Mouse (Mus musculus): Measurements from ENCODE around the gene Peak1.
A peak's percentile ranks its signal among the peaks of the same experiment; 100 is the strongest.
"Not testable (repeated sequence)": the region's sequence is repeated elsewhere in the genome, so short reads cannot be mapped to it uniquely, and the experiment has no call there.

Peak1 gene

GRCm38 (mm10) chr9:56417948-56418737, at the start of gene Peak1, which contains the start of gene Hmg20a:
Gene Peak1, minus strand, starts transcription at chr9:56418067.
Gene Hmg20a, plus strand, starts transcription at chr9:56418609.
- peak; percentile 99 for DNase-seq (ENCODE audit: low spot score in 2 of 2)

- no peak for DNase-seq (ENCODE audit: low spot score in 2 of 2)
These were observed 48.4 kb upstream of the Peak1 start for GRCm38 (mm10) chr9:56466251-56466650.

- DNase-seq (ENCODE audit: low spot score in 2 of 2) = no peak
These were observed 47.2 kb upstream of the Peak1 start for GRCm38 (mm10) chr9:56464863-56465654.

GRCm38 (mm10) chr9:56463686-56464515, 46.0 kb upstream of the Peak1 start:
- no peak for DNase-seq (ENCODE audit: low spot score in 2 of 2)

DNA sequence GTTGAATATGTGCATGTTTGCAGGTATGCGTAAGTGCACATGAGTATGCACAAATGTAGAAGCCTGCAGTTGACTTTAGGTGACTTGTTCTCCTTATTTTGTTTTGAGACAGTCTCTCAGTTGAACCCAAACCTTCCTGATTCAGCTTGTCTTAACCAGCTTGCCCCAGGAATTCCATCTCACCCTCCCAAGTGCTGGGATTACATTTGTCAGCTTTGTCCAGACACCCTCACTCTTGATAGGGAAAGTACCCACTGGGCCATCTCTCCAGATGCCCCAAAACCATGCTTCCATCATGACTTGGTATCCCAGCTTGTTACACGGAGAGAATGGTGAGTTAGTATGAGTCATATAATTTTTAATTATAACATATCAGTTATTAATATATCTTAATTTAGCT, 45.2 kb upstream of the Peak1 start:
- DNase-seq (ENCODE audit: low spot score in 2 of 2) = no peak

GRCm38 (mm10) chr9:56462606-56463005, 44.7 kb upstream of the Peak1 start:
- DNase-seq (ENCODE audit: low spot score in 2 of 2) = no peak

DNA sequence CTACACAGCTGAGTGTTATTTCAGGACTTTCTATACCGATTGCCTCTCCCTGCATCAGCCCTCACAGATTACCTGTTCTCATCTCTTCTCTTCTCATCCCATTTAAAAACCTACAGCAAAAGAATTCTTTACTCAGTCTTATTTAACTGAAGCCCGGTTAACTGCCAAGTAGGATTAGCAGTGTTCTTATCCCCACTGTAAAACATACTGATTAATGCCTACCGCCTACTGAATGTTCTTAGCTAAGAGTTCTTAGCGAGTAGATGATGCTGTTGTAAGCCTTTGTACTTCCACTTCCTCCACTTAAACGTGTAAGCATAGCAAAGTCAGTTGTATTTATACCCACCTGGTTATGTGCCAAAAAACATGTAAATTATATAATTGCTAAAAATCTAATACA, 43.1 kb upstream of the Peak1 start:
- DNase-seq (ENCODE audit: low spot score in 2 of 2) = no peak

GRCm38 (mm10) chr9:56456426-56456825, 38.6 kb upstream of the Peak1 start:
- no peak for DNase-seq (ENCODE audit: low spot score in 2 of 2)

GRCm38 (mm10) chr9:56453038-56453815, 35.4 kb upstream of the Peak1 start:
- DNase-seq (ENCODE audit: low spot score in 2 of 2) = no peak

DNA sequence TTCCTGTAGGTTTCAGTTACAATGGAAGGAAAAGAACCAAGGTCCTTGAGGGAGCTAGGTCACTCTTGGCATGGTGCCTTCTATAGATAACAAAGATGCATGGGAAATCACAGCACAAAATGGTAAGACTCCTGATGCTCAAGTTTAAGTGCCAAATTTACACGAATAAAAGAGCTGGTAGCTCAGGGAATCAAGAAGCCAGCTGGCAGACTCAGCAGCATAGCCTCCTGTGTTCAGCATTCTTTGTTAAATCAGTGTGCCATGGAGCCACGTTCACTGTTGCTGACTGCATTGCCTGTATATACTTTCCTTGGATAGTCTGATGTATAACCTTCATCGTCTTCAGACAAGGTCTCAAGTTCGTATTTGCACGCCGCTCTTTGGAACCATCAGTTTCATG, 33.7 kb upstream of the Peak1 start:
- no peak for DNase-seq (ENCODE audit: low spot score in 2 of 2)

DNA sequence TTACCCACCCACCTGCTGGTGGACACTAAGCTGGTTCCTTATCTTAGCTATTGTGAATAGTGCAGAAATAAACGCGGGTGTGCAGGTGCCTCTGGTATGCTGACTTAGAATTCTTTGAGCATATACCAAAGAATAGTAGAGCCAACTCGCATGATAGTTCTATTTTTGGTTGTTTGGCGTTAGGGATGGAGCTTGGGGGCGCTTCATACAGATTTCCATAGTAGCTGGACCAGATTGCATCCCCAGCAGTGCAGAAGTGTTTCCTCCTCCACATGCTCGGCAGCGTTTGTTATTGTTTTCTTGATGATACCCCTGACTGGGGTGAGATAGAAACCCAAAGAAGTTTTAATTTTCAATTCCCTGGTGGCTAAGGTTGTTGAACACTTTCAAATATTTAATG, 21.8 kb upstream of the Peak1 start:
- DNase-seq (ENCODE audit: low spot score in 2 of 2) = no peak

DNA sequence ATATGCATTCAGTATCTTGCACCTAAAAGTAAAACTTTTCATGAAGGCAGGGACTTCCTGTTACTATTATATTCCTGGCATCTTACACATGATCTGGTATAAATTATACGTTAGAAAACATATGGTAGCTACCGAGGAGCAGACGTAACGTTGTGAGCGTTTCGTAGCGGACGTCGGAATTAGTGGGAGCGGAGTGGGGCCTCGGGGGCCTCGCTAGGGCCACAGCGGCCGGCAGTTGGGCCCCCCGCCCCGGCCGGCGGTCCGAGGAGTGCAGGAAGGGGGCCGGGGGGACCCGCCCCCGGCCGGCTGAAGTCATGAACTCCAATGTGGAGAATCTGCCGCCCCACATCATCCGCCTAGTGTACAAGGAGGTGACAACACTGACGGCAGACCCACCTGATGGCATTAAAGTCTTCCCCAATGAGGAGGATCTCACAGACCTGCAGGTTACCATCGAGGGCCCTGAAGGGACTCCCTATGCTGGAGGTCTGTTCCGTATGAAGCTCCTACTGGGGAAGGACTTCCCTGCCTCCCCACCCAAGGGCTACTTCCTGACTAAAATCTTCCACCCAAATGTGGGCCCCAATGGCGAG, 19.5 kb upstream of the Peak1 start:
- not testable (repeated sequence) for DNase-seq (ENCODE audit: low spot score in 2 of 2)

- no peak for DNase-seq (ENCODE audit: low spot score in 2 of 2)
These were observed 18.1 kb upstream of the Peak1 start for GRCm38 (mm10) chr9:56435821-56436526.

GRCm38 (mm10) chr9:56424861-56425260, 7.0 kb upstream of the Peak1 start:
- DNase-seq (ENCODE audit: low spot score in 2 of 2) = no peak

GRCm38 (mm10) chr9:56421991-56422390, 4.1 kb upstream of the Peak1 start:
- no peak for DNase-seq (ENCODE audit: low spot score in 2 of 2)

DNA sequence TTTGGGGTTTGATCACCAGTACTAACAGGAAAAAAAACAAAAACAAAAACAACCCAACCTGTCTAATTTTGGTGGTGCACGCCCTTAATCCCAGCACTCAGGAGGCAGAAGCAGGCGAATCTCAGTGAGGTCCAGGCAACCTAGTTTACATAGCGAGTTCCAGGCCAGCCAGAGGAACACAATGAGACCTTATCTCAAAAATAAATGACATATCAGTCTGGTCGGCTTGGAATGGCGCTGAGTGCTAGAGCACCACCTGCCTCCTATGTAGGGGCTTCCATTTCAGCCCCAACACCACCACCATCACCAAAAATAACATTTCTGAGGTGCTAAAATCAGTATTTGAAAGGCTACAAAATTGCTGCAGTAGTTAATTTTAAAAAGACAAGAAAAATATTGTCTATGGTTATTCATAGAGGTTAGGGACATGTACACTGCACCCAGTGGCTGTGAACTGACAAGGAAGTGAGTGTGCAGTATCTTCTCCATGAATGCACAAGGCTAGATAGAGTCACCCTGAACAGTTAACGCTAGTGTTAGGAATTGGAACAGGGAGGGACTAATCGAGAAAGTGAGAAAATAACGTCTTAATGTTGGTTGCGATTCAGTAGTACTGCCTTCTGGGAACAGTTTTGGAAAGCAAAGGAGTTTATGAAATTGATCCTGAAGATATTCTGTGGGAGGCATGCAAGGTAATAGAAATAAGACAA, 3.2 kb upstream of the Peak1 start:
- DNase-seq (ENCODE audit: low spot score in 2 of 2) = no peak

- DNase-seq (ENCODE audit: low spot score in 2 of 2) = no peak
These were observed 2.4 kb upstream of the Peak1 start for GRCm38 (mm10) chr9:56420236-56420635.

- peak; percentile 51 to 61 for DNase-seq (ENCODE audit: low spot score in 2 of 2)
These were observed 922 bp upstream of the Peak1 start for GRCm38 (mm10) chr9:56418738-56419239.

DNA sequence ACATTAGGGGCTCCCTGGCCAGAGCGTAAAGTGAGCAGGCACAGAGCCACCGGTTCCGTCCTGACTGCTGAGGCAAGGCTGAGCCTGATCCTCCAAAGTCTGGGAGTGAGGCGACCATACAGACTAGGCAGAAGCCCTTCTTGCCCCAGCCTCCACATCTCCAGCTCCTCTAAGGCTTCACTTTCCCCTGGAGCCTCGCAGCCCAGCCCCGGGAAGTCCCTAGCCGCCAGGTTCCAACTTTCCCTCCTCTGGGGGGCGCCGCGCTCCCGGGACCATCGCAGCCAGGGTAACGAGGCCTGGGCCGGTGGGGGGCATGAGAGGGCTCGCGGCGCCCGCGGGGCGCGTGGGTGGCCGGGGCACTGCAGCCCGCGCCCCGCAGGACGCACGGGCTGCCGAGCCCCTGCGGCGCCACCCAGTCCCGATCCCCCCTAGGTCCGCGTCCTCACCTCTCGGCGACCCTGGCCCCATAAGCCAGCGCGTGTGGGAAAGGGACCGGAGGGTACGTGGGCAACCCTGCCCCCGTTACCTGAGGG, 386 bp downstream of the Peak1 start:
- DNase-seq (ENCODE audit: low spot score in 2 of 2) = peak; percentile 70 to 72
